Mouse (Mus musculus): ENCODE data around the gene Olfr446. TPM values are rescaled to one million over a fixed set of nuclear protein-coding genes. Genes with fewer than 3 reads are reported as not detected.

The Olfr446 gene
- polyA plus RNA-seq (2015; fragmentation: Nextera tagmentation; extraction: Ambion mirVana), result 0.08 and 0.39 TPM in 2 replicates

DNA sequence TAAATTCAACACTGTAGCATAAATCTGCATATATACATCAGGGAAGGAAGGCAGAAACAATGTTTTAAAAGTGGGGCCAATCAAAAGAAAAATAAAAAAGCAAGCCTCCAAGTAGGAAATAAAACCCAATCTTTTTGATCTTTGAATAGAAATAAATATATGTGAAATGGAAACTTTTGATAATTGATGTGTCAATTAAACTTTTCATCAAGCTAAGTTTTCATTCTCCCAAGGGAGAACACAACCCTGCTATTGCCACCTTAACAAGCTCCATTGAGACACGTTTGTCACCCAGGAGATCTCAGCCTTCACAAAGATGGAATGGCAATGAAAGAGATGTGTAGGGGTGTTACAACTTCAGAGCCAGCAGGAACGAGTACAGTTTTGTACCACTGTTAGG, at the start of gene Olfr446:
Olfr446 (plus strand) TSS at position 301 of the 400 bp plus-strand sequence.
- no peaks in the 10 kb centered on the region for H3K4me1 ChIP-seq
- no peaks in the 10 kb centered on the region for H3K27me3 ChIP-seq
- H3K27ac ChIP-seq (replicated peaks), result no peak within 1 kb of the TSS
- H3K4me3 ChIP-seq (replicated peaks), result no peak within 1 kb of the TSS
- H3K9me3 ChIP-seq (replicated peaks), result no peaks in the 10 kb centered on the region
- H3K9ac ChIP-seq, result no peak within 1 kb of the TSS
- H3K4me2 ChIP-seq (replicated peaks), result no peak within 1 kb of the TSS
- ATAC-seq (ENCODE audit: insufficient number of reproducible peaks, low FRiP score, low TSS enrichment, low read depth), result no peak
- 59% methylated on average over 2 of the region's 2 CpGs for WGBS
- H3K36me3 ChIP-seq, result no peaks in the 10 kb centered on the region

DNA sequence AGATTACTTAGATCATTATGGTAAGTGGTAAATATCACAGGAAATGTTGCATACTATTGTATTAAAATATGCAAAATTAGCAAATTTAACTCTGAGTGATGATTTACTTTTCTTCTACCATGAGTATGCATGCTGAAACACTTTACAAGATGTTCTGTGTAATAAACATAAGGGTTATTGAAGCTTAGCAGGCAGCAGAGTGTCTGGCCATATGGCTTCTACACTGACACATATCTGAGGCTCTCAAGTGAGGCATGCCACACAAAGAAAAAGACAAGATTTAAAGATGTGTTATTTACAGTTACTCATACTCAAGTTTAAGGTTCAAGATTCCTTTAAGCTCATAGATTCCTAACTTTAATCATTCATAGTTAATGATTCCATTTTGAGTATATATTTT, 44.9 kb upstream of the Olfr446 start:
- Histone ChIP-seq H3K27ac (replicated peaks) (no peak overlapping the region), H3K9me3 (replicated peaks) (no peaks in the 10 kb centered on the region), H3K4me3 (replicated peaks) (no peak overlapping the region), H3K36me3 (no peaks in the 10 kb centered on the region), H3K4me2 (replicated peaks) (no peak overlapping the region), H3K27me3 (no peaks in the 10 kb centered on the region), H3K9ac (no peak overlapping the region), H3K4me1 (no peaks in the 10 kb centered on the region)
- ATAC-seq (ENCODE audit: insufficient number of reproducible peaks, low FRiP score, low TSS enrichment, low read depth), result no peak

DNA sequence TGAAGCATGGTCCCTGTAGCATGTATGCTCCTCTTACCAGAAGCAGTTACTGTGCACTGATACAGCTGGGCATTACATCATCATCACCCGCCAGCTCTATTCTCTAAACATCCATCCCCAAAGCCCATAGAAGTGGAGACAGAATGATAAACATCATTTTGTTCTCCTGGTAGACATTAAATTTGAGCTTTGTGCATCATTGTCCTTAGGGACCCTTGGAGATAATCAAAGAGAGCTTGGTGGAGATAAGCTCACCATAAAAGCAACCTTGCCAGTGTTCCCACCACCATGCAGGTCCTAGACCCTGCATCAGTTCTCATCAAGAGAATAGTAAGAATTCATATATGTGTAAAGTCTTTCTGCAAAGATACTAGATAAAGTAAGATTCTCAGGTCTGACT, 31.0 kb upstream of the Olfr446 start, which contains the start of gene Olfr448:
Olfr448 (plus strand) TSS at position 301 of the 400 bp plus-strand sequence.
- H3K36me3 ChIP-seq, result no peaks in the 10 kb centered on the region
- H3K4me2 ChIP-seq (replicated peaks), result no peak within 1 kb of the TSS
- H3K4me1 ChIP-seq, result no peaks in the 10 kb centered on the region
- no peaks in the 10 kb centered on the region for H3K9me3 ChIP-seq (replicated peaks)
- no peaks in the 10 kb centered on the region for H3K27me3 ChIP-seq
- no peak within 1 kb of the TSS for H3K4me3 ChIP-seq (replicated peaks)
- no peak within 1 kb of the TSS for H3K9ac ChIP-seq
- no peak within 1 kb of the TSS for H3K27ac ChIP-seq (replicated peaks)
- no peak for ATAC-seq (ENCODE audit: insufficient number of reproducible peaks, low FRiP score, low TSS enrichment, low read depth)
- WGBS, result 89% methylated on average over 1 of the region's 1 CpGs

DNA sequence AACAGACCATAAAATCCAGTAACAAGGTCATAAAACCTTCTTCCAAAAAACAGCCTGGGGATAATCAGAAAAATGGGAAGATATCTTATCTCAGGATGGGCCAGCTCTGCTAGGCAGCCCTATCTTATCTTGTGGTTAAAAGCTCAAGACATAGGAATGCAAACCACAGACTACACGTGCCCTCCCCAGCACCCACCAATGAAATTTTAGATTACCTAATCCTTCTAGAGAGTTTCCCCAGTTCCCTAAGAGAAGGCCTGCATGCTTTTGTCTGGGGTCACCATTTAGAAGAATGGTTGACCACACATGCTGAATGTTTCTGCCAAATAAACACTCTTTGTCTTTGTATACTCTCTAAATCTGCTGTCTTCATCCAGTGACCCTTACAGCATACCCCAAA, 20.8 kb upstream of the Olfr446 start:
- Histone ChIP-seq H3K9ac (no peak overlapping the region), H3K27me3 (no peaks in the 10 kb centered on the region), H3K27ac (replicated peaks) (no peak overlapping the region), H3K4me3 (replicated peaks) (no peak overlapping the region), H3K4me2 (replicated peaks) (no peak overlapping the region), H3K4me1 (no peaks in the 10 kb centered on the region), H3K36me3 (no peaks in the 10 kb centered on the region), H3K9me3 (replicated peaks) (no peaks in the 10 kb centered on the region)
- WGBS, result 33% methylated on average over 1 of the region's 1 CpGs
- no peak for ATAC-seq (ENCODE audit: insufficient number of reproducible peaks, low FRiP score, low TSS enrichment, low read depth)

DNA sequence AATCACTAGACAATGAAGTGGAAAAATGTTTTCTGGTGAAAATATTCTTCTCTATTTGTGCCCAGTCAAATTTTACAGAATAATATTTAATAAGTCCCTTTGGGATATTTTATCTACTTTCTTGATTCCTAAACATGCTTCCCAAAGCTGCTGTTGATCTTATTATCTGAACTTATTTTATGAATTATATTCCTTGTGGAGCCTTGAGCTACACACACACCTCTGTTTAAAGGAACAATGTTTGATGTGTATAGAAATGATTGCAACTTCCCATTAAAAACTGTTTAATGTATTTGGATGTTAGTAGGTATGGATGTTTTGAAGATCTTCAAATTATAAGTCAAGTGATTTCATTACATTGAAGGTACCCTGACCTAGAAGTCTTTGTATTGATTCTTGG, 12.6 kb upstream of the Olfr446 start, which contains the start of gene Olfr447:
Olfr447 (plus strand) TSS at position 301 of the 400 bp plus-strand sequence.
- Histone ChIP-seq H3K4me3 (replicated peaks) (no peak within 1 kb of the TSS), H3K9me3 (replicated peaks) (no peaks in the 10 kb centered on the region), H3K36me3 (no peaks in the 10 kb centered on the region), H3K27ac (replicated peaks) (no peak within 1 kb of the TSS), H3K27me3 (no peaks in the 10 kb centered on the region), H3K9ac (no peak within 1 kb of the TSS), H3K4me2 (replicated peaks) (no peak within 1 kb of the TSS), H3K4me1 (no peaks in the 10 kb centered on the region)
- ATAC-seq (ENCODE audit: insufficient number of reproducible peaks, low FRiP score, low TSS enrichment, low read depth), result no peak

DNA sequence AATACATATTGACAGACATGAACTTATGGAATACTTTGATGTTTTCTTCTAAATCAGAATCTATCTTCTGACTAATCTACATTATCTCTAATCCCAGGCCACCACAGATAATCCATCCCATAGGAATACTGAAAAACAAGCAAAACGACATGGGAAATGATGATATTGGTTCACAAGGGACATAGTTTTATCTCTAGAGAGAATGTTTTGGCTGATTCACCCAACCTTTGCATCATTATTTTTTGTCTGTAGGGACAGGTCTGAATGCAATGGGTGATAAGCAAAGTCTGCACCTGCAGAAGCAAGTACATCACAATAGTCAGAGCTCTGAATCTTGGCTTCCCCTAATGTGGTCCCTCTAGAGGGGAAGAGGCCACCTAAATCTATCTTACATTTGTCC, 27.6 kb downstream of the Olfr446 start, which contains the start of gene Olfr444:
Olfr444 (plus strand) TSS at position 301 of the 400 bp plus-strand sequence.
- Histone ChIP-seq H3K36me3 (no peaks in the 10 kb centered on the region), H3K27me3 (no peaks in the 10 kb centered on the region), H3K27ac (replicated peaks) (no peak within 1 kb of the TSS), H3K9me3 (replicated peaks) (no peaks in the 10 kb centered on the region), H3K4me3 (replicated peaks) (no peak within 1 kb of the TSS), H3K9ac (no peak within 1 kb of the TSS), H3K4me1 (no peaks in the 10 kb centered on the region), H3K4me2 (replicated peaks) (no peak within 1 kb of the TSS)
- no peak for ATAC-seq (ENCODE audit: insufficient number of reproducible peaks, low FRiP score, low TSS enrichment, low read depth)
- 63% methylated on average over 1 of the region's 1 CpGs for WGBS

DNA sequence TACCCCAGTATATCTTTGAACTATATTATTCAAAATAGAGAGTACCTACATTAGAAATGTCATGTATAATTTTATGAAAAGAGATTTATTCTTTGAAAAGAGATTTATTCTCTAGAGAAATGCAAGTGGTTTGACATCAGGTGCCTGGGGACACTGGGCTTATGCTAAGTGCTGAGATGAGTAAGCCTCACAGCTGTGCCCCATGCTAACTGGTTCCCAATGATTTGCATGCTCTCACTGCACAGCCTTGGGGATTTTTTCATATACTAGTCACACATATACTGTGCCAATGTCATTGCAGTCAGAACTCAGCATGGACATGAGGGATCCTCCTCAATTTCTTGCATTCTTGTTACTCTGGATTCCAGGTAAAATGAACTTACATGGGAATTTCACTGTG, 59.2 kb downstream of the Olfr446 start:
- Histone ChIP-seq H3K4me3 (replicated peaks) (no peak overlapping the region), H3K4me1 (no peaks in the 10 kb centered on the region), H3K9me3 (replicated peaks) (no peaks in the 10 kb centered on the region), H3K9ac (no peak overlapping the region), H3K4me2 (replicated peaks) (no peak overlapping the region), H3K27ac (replicated peaks) (no peak overlapping the region), H3K27me3 (no peaks in the 10 kb centered on the region), H3K36me3 (no peaks in the 10 kb centered on the region)
- no peak for ATAC-seq (ENCODE audit: insufficient number of reproducible peaks, low FRiP score, low TSS enrichment, low read depth)

Other genes starting within 250 kb of the Olfr446 start
- gene Tcaf1, start 211.3 kb upstream of the Olfr446 start, polyA plus RNA-seq (2015; fragmentation: Nextera tagmentation; extraction: Ambion mirVana), result 65.8 and 71.6 TPM in 2 replicates
- gene Olfr453, start 182.0 kb upstream of the Olfr446 start, polyA plus RNA-seq (2015; fragmentation: Nextera tagmentation; extraction: Ambion mirVana), result 0.09 TPM in 1 of 2 replicates, not detected in the other
- gene Olfr38, start 165.0 kb upstream of the Olfr446 start, polyA plus RNA-seq (2015; fragmentation: Nextera tagmentation; extraction: Ambion mirVana), result not detected in 2 replicates
- gene Olfr452, start 136.3 kb upstream of the Olfr446 start, polyA plus RNA-seq (2015; fragmentation: Nextera tagmentation; extraction: Ambion mirVana), result 0.05 TPM in 1 of 2 replicates, not detected in the other
- not detected in 2 replicates for gene Olfr450, start 109.4 kb upstream of the Olfr446 start, polyA plus RNA-seq (2015; fragmentation: Nextera tagmentation; extraction: Ambion mirVana)
- gene Olfr449, start 87.0 kb upstream of the Olfr446 start, polyA plus RNA-seq (2015; fragmentation: Nextera tagmentation; extraction: Ambion mirVana), result 0.20 TPM in 1 of 2 replicates, not detected in the other
- 0.12 and 0.13 TPM in 2 replicates for gene Olfr448, start 30.9 kb upstream of the Olfr446 start, polyA plus RNA-seq (2015; fragmentation: Nextera tagmentation; extraction: Ambion mirVana)
- not detected in 2 replicates for gene Olfr447, start 12.5 kb upstream of the Olfr446 start, polyA plus RNA-seq (2015; fragmentation: Nextera tagmentation; extraction: Ambion mirVana)
- gene Olfr444, start 27.7 kb downstream of the Olfr446 start, polyA plus RNA-seq (2015; fragmentation: Nextera tagmentation; extraction: Ambion mirVana), result not detected in 2 replicates
- gene Olfr441, start 185.0 kb downstream of the Olfr446 start, polyA plus RNA-seq (2015; fragmentation: Nextera tagmentation; extraction: Ambion mirVana), result not detected in 2 replicates
- gene Olfr237-ps1, start 225.2 kb downstream of the Olfr446 start, polyA plus RNA-seq (2015; fragmentation: Nextera tagmentation; extraction: Ambion mirVana), result 0.11 and 0.21 TPM in 2 replicates
- 0.16 and 0.17 TPM in 2 replicates for gene Olfr437, start 241.9 kb downstream of the Olfr446 start, polyA plus RNA-seq (2015; fragmentation: Nextera tagmentation; extraction: Ambion mirVana)

Data from embryonic facial prominence, embryonic 15.5 days (tissue).